Mouse (Mus musculus) midbrain, embryonic 11.5 days (tissue): ENCODE results near the gene Dact1. TPM values are rescaled to one million over a fixed set of nuclear protein-coding genes. Genes with fewer than 3 reads are reported as not detected.
A peak's percentile ranks its signal among the peaks of the same experiment; 100 is the strongest.

Experiments used
- ATAC-seq: fragments of 200-750 bp; cut with Nextera tagmentation; 2 replicates; pipeline ENCODE4 v1.8.0; 2017; ENCODE audit warnings: moderate TSS enrichment, moderate library complexity; ENCODE audit not compliant: low FRiP score
- DNase-seq: peaks from one replicate; pipeline ENCODE4 v3.0.0; 2015; ENCODE audit warnings: low spot score; ENCODE audit errors: missing footprints
- H3K27ac ChIP-seq: fragments of 300-500 bp; sonication (generic); 2 replicates; pipeline ENCODE4 v1.5.1; 2014; ENCODE audit warnings: low read depth, low read length
- H3K27me3 ChIP-seq: fragments of 300-500 bp; sonication (generic); 2 replicates; pipeline ENCODE4 v1.6.1; 2014; ENCODE audit warnings: mild to moderate bottlenecking, low read length, moderate library complexity, mixed read lengths; ENCODE audit not compliant: control insufficient read depth, insufficient read depth
- H3K36me3 ChIP-seq: fragments of 300-500 bp; sonication (generic); 2 replicates; pipeline ENCODE4 v1.6.1; 2014; ENCODE audit warnings: mild to moderate bottlenecking, low read length, moderate library complexity, mixed read lengths; ENCODE audit not compliant: control insufficient read depth, insufficient read depth
- H3K4me1 ChIP-seq: fragments of 300-500 bp; sonication (generic); 2 replicates; pipeline ENCODE4 v1.6.1; 2014; ENCODE audit warnings: low read length; ENCODE audit not compliant: control insufficient read depth, insufficient read depth
- H3K4me2 ChIP-seq: fragments of 300-500 bp; sonication (generic); 2 replicates; pipeline ENCODE4 v1.6.1; 2014; ENCODE audit warnings: mild to moderate bottlenecking, moderate library complexity
- H3K4me3 ChIP-seq: fragments of 300-500 bp; sonication (generic); 2 replicates; pipeline ENCODE4 v1.5.1; 2014; ENCODE audit warnings: low read depth, low read length
- H3K9ac ChIP-seq: fragments of 300-500 bp; sonication (generic); 2 replicates; pipeline ENCODE4 v1.6.1; 2014; ENCODE audit warnings: low read length
- H3K9me3 ChIP-seq: fragments of 300-500 bp; sonication (generic); 2 replicates; pipeline ENCODE4 v1.6.1; 2016; ENCODE audit warnings: low read length; ENCODE audit not compliant: control insufficient read depth
- WGBS: fragments of 180-500 bp; shearing (Covaris S2); extraction: QIAGEN DNeasy Blood & Tissue Kit; methylation state at CpG from one replicate; pipeline ENCODE4 v1.1.7; 2014; 5-methylcytosine and 5-hydroxymethylcytosine counted together
- polyA plus RNA-seq: library from polyadenylated mRNA; unstranded; fragments of >200 nt; fragmentation: Nextera tagmentation; extraction: Ambion mirVana; gene quantifications from 2 replicates; pipeline ENCODE4 v1.2.1, GENCODE M21; 2014

Dact1 gene
- polyA plus RNA-seq, 1 experiment from 2014 or later, result 10.0 TPM

DNA sequence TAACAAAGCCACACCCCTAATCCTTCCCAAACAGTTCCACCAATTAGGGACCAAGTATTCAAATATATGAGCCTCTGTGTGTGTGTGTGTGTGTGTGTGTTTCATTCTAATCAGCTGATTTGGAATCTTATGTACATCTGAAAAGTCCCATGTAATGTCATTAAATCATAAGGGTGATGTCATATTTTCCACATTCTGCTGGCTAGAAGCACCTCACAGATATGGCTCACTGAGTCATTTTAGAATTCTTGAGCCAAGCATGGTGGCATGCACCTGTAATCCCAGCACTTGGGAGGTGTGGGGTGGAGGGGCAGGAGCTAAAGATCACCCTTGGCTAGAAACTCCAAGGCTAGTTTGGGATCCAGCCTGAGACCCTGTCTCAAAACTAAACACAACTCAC lies 24.3 kb upstream of the Dact1 start:
- no peak for ATAC-seq
- no peak for DNase-seq
- Histone ChIP-seq H3K4me3 (no peak overlapping the region), H3K27ac (no peak overlapping the region), H3K4me2 (no peak overlapping the region), H3K36me3 (no peaks in the 10 kb centered on the region), H3K27me3 (no peaks in the 10 kb centered on the region), H3K4me1 (no peaks in the 10 kb centered on the region), H3K9me3 (no peaks in the 10 kb centered on the region; the same call in 1 of the 2 replicates), H3K9ac (no peak overlapping the region)

DNA sequence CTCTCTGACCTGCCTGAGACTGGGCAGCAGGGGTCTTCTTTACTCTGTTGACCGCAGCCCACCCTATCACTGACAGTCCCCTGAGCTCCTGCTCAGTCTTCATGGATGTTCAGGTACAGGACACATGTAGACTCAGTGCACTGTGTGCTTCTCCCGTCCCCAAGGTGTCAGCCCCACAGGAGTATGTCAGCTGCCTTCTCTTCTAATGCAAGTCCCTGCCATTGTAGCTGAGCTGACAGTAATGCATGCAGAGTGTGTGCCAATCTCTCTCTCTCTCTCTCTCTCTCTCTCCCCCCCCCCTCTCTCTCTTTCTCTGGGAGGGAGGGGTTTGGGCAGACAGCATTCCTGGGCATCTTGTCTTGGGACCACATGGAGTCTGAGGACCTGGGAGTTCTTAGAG lies 19.2 kb upstream of the Dact1 start:
- Histone ChIP-seq H3K9ac (no peak overlapping the region), H3K4me1 (peaks cover 9% of the 10 kb centered on the region), H3K27me3 (no peaks in the 10 kb centered on the region), H3K9me3 (no peaks in the 10 kb centered on the region), H3K36me3 (no peaks in the 10 kb centered on the region), H3K4me2 (no peak overlapping the region), H3K27ac (no peak overlapping the region), H3K4me3 (no peak overlapping the region)
- WGBS, result 76% methylated on average over 2 of the region's 2 CpGs
- ATAC-seq, result peak; percentile 16; the same call in 1 of the 2 replicates
- no peak for DNase-seq

DNA sequence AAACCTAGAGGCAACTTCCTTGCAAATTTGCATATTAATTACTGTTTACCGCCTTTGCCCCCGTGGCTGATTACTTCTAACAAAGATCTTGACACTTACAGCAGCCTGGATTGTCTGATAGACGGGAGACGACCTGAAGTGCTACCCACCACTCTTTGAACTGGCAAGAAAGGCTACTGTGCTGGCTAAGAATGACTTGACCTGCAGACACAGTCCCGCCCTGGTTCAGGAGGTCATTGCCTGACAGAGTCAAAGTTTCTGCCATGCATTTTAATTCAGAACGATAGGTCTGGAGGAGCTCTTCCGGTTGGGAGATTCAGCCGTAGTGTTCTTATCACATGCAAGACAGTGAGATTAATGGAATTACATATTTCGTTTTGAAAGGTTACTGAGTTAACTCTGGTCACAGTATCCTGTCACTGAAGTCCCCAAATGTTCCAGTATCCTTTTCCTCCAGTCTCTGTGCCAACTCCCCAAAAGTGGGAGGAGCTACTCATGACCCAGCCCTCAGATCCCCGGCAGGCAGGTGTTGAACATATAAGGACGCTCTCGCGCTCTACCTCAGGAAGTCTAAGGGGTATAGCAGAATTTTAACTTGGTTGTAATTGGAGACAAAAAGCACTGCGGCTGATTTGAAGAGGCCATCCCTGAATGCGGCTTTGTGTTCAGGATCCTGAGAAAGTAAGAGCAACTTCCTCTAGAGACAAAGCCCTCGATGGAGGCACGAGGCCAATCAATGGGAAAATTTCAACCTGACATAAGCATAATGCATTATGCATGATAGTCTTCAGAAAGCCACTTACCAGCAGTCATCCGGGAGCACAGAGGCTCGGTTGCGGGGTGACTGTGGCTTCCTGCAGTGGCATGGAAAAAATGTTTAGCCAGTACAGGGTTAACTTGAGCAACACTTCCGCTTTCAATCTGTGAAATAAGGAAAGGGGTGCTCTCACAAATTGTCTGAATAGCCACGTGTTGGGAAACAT lies 15.4 kb upstream of the Dact1 start:
- Histone ChIP-seq H3K36me3 (no peaks in the 10 kb centered on the region), H3K27me3 (no peaks in the 10 kb centered on the region), H3K4me1 (peaks cover 9% of the 10 kb centered on the region), H3K4me2 (peak overlapping the region; percentile 38), H3K4me3 (peak overlapping the region; percentile 6; the same call in 1 of the 2 replicates), H3K9ac (no peak overlapping the region; the same call in 1 of the 2 replicates), H3K27ac (no peak overlapping the region), H3K9me3 (no peaks in the 10 kb centered on the region)
- ATAC-seq (peak; percentile 54), DNase-seq (no peak)
- 23% methylated on average over 22 of the region's 22 CpGs for WGBS

DNA sequence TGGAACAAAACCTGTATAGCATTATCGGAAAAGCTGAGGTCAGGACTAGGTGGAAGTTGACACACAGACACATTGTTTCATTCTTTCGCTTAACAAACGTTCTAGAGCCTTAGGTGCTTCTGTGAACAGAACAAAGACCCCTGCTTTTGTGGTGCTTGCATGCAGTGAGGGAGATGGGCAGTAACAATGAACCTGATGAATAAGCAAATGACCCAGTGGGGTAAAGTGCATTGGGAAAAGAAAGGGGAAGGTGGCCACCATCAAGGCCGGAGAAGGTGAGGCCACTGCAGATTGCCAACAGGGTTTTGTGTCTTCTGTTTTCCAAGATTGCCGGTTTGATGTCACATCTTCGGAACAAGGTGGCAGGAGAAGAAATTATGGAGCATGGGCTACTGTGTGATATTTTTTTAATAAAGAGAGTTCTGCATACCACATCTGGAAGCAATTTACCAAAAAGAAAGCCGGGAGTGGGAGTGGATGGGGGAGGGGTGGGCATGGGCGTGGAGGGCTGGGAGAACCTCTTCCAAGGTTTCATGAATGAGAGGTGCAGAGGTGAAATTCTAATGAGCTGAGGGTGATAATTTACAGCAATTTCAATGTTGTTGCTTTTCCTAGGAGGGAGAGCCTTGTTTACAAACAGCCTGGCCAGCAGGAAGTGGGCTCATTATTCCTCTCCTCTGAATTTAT lies 12.7 kb upstream of the Dact1 start:
- Histone ChIP-seq H3K27ac (no peak overlapping the region), H3K4me2 (no peak overlapping the region), H3K9me3 (no peaks in the 10 kb centered on the region), H3K27me3 (no peaks in the 10 kb centered on the region), H3K36me3 (no peaks in the 10 kb centered on the region), H3K4me3 (no peak overlapping the region), H3K4me1 (peaks cover 9% of the 10 kb centered on the region), H3K9ac (no peak overlapping the region)
- WGBS, result 52% methylated on average over 8 of the region's 8 CpGs
- DNase-seq, result no peak
- no peak for ATAC-seq

DNA sequence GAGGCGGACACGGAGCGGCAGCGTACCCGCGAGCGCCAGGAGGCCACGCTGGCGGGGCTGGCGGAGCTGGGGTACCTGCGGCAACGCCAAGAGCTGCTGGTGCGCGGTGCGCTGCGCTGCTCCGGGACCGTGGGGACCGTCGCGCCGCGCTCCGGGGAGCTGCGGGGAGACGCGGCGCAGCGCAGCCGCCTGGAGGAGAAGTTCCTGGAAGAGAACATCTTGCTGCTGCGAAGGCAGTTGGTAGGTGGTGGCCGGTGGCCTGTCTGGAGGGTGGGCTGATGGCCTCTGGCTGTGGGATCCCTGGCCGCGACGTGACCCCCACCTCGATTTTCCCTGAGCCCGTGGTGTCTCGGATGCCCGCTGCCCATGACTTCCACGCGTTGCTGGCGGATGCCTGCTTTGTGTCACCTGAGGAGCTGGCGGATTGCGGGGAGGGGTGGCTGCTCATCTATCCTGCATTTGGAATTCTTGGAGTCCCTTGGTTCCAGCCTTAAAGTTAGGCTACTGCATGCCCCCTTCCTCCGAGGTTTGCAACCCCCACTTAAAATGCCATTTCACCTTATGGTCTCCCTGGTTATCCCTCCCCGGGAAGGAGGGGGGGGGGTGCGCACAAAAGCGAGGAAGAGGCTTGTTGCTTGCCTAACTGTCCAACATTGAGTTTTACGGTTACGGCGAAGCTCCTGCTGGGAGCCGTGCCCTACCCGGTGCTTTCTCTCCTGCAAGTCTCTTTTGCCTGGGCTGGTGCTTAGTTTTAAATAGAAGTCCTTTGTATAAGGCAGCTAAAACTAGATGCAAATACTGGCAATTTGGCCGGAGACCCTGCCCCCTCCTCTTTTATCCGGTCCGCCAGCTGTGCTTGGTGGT lies 616 bp downstream of the Dact1 start:
- Histone ChIP-seq H3K36me3 (no peaks in the 10 kb centered on the region), H3K9me3 (no peaks in the 10 kb centered on the region), H3K4me1 (peaks cover 10% of the 10 kb centered on the region), H3K9ac (peak overlapping the region; percentile 85), H3K27me3 (no peaks in the 10 kb centered on the region; the same call in 1 of the 2 replicates), H3K4me2 (peak overlapping the region; percentile 92), H3K27ac (peak overlapping the region; percentile 62; the same call in 1 of the 2 replicates), H3K4me3 (peak overlapping the region; percentile 79)
- DNase-seq (peak; percentile 97), ATAC-seq (peak; percentile 28; the same call in 1 of the 2 replicates)
- under 1% methylated on average over 52 of the region's 56 CpGs for WGBS

DNA sequence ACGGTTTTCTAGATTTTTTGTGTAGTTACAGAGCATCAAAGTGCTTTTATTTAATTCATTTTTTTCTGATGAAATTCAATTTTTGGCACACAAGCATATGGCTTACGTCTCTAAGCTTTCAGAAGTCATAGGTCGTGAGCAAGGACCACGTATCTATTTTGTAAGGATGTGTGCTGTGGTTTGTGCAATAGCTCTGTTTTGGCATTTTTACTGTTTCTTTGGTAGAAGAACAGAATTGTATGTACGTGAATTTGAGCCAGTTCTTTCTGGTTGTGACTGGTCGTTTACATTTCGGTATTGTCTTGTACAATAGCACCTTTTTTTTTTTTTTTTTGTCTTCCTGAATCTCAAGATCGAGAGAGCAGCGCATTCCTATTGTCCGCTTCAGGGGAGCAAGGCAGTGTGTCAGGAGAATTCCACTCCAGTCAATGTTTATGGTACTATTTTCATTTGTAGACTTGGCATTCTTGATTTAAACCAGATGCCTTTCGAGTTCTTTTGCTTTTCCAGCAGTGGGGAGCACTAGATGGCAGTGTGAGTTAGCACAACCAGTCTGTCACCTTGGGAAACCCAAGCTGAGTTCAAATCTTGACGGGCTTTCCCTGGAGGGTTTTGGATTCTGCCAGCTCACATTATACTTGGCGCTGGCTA lies 1.7 kb downstream of the Dact1 start:
- Histone ChIP-seq H3K4me2 (peak overlapping the region; percentile 92), H3K9me3 (no peaks in the 10 kb centered on the region), H3K27ac (no peak overlapping the region), H3K27me3 (no peaks in the 10 kb centered on the region; the same call in 1 of the 2 replicates), H3K36me3 (no peaks in the 10 kb centered on the region), H3K4me3 (peak overlapping the region; percentile 79), H3K4me1 (peaks cover 10% of the 10 kb centered on the region), H3K9ac (no peak overlapping the region)
- 36% methylated on average over 13 of the region's 13 CpGs for WGBS
- peak; percentile 91 for DNase-seq
- no peak for ATAC-seq

DNA sequence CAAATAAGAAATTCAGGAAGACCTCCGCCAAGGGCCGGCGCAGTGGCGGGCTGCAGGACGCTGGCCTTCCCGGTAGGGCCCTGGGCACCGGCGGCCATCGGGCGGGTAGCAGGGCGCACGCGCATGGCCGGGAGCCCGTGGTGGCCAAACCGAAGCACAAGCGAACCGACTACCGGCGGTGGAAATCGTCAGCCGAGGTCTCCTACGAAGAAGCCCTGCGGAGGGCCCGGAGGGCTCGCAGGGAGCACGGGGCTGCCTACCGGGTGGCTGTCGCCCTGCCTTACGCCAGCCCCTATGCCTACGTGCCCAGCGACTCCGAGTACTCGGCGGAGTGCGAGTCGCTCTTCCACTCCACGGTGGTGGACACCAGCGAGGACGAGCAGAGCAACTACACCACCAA lies 8.6 kb downstream of the Dact1 start:
- no peak for ATAC-seq
- H3K9me3 ChIP-seq, result no peaks in the 10 kb centered on the region
- no peak overlapping the region for H3K4me2 ChIP-seq
- peaks cover 10% of the 10 kb centered on the region for H3K36me3 ChIP-seq
- H3K9ac ChIP-seq, result no peak overlapping the region
- no peaks in the 10 kb centered on the region for H3K4me1 ChIP-seq
- no peaks in the 10 kb centered on the region for H3K27me3 ChIP-seq
- no peak overlapping the region for H3K4me3 ChIP-seq
- DNase-seq, result no peak
- no peak overlapping the region for H3K27ac ChIP-seq
- 81% methylated on average over 40 of the region's 40 CpGs for WGBS

DNA sequence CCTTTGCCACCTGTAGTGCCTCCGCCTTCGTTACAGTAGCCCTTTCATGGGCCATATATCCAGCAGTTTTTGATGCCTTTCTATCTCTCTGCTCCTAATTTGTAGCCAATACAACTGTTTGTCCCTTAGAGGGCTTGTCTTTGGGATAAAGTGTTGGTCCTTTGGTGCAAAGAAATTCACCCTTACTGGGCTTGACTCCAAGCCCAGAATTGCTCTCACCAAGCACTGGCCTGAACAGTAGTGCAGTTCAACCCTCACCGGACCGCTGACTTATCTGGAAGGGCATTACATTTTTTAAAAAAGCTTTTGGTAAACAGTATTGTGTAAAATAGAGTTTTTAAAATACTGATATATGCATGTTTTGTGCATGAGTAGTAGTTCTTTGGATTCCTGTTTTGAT lies 9.9 kb downstream of the Dact1 start:
- H3K9me3 ChIP-seq, result no peaks in the 10 kb centered on the region
- H3K4me1 ChIP-seq, result no peaks in the 10 kb centered on the region
- H3K36me3 ChIP-seq, result peaks cover 10% of the 10 kb centered on the region
- no peak overlapping the region for H3K4me2 ChIP-seq
- ATAC-seq (no peak), DNase-seq (no peak)
- H3K4me3 ChIP-seq, result no peak overlapping the region
- no peak overlapping the region for H3K9ac ChIP-seq
- H3K27me3 ChIP-seq, result no peaks in the 10 kb centered on the region
- H3K27ac ChIP-seq, result no peak overlapping the region
- 93% methylated on average over 4 of the region's 4 CpGs for WGBS
